ENCODE assay signal across 14 mouse cellular contexts in the genomic region with DNA sequence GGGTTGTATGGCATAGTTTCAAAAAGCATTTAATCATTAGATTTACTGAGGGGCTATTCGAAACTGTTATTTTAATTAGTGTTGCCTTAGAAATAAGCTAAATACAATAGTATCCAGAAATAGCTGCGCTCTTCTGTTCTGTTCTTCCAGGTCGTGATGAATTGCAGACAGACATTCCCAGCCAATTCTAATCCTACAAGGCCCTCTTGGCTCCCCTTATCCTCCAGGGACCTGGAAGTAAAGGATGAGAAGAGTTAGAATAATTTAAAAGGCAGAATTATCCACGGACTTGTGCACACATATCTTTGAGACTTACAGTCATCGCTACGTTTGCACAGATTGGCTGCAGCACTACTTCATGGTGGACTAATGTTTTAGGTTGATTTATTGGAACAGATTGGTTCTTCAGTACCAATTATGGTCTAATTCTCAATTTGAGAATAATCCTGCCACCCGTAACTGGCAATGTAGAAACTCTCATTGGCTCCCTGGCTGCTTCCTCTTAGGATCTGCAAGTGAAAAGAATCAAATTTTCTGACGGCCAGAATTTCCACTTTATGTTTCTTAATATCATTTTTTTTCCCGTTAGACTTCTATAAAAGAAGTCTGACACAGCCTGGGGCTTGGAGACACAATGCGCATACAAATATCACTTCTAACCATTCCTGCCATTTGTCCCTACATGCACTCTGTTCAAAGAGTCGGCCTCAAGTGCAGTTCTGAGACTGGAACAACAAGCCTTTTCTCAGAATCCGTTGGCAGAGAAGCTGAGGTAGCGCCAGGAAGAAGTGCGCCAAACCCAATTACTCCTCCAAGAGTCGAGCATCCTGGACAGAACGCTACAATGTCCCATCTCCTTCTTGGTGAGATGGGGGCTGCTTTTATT.
DNase-seq lines count a peak whose midpoint lies in the region; ATAC-seq and TF ChIP-seq lines count a peak whose summit lies in the region.
"Had no signal": no experiment of that assay in that cellular context is flagged by ENCODE, and none has a peak within 500 bp of the region (broad histone marks: within the 10 kb centered on the region; RNA-seq: fewer than 3 reads in every experiment).

No protein-coding gene starts in this region.

- no peak overlapping the region for H3K27ac ChIP-seq in midbrain, embryonic 13.5 days
- no peak overlapping the region for H3K27ac ChIP-seq in midbrain, embryonic 10.5 days (replicated peaks)
- 0 out of 2 replicates have a peak overlapping the region, but pooled peaks have one; percentile 3 for H3K27ac ChIP-seq in cortical plate, adult 2 months (ENCODE audit: insufficient read depth, low read length)
- no peak overlapping the region for H3K27ac ChIP-seq in midbrain, postnatal 0 days (ENCODE audit: low read depth, low read length)
- H3K27ac ChIP-seq: embryonic facial prominence, embryonic 12.5 days; limb, embryonic 10.5 days; liver, embryonic 15.5 days had no signal

- H3K4me3 ChIP-seq in midbrain, embryonic 13.5 days (replicated peaks), result no peak overlapping the region
- H3K4me3 ChIP-seq in midbrain, embryonic 10.5 days, result no peak overlapping the region
- no peak overlapping the region for H3K4me3 ChIP-seq in cortical plate, adult 2 months (ENCODE audit: insufficient read depth, low read length)
- H3K4me3 ChIP-seq in midbrain, postnatal 0 days (ENCODE audit: low read depth, low read length), result no peak overlapping the region
- H3K4me3 ChIP-seq: embryonic facial prominence, embryonic 12.5 days; limb, embryonic 10.5 days; liver, embryonic 15.5 days had no signal

- peak; percentile 69 for ATAC-seq in frontal cortex, adult (ENCODE audit: low TSS enrichment)
- peak; percentile 58; the same call in 1 of the 2 replicates for ATAC-seq in midbrain, embryonic 13.5 days
- ATAC-seq in midbrain, postnatal 0 days (ENCODE audit: low FRiP score), result peak; percentile 44; the same call in 1 of the 2 replicates
- ATAC-seq: CD4-positive, CD25-positive, alpha-beta regulatory T cell, adult 4 months had no signal

- H3K9me3 ChIP-seq in midbrain, embryonic 13.5 days, result peaks cover 10% of the 10 kb centered on the region; the same call in 1 of the 2 replicates
- H3K9me3 ChIP-seq in midbrain, embryonic 10.5 days (replicated peaks), result peaks cover 5% of the 10 kb centered on the region; the same call in 1 of the 2 replicates
- no peaks in the 10 kb centered on the region for H3K9me3 ChIP-seq in midbrain, postnatal 0 days (ENCODE audit: low read length)
- H3K9me3 ChIP-seq: embryonic facial prominence, embryonic 12.5 days; limb, embryonic 10.5 days; liver, embryonic 15.5 days had no signal

- 71% methylated on average over 16 of the region's 16 CpGs for WGBS in midbrain, embryonic 13.5 days
- WGBS in midbrain, embryonic 10.5 days, result 94% methylated on average over 16 of the region's 16 CpGs
- WGBS in midbrain, postnatal 0 days, result 49% methylated on average over 16 of the region's 16 CpGs

- no peak overlapping the region for H3K9ac ChIP-seq in midbrain, embryonic 13.5 days (replicated peaks)
- H3K9ac ChIP-seq in midbrain, postnatal 0 days (replicated peaks; ENCODE audit: low read length, poor library complexity, severe bottlenecking), result no peak overlapping the region
- H3K9ac ChIP-seq: embryonic facial prominence, embryonic 12.5 days; liver, embryonic 15.5 days had no signal

- H3K4me1 ChIP-seq in midbrain, embryonic 13.5 days (replicated peaks), result 0 out of 2 replicates have a peak, but pooled peaks cover 3% of the 10 kb centered on the region
- no peaks in the 10 kb centered on the region for H3K4me1 ChIP-seq in midbrain, embryonic 10.5 days
- no peaks in the 10 kb centered on the region for H3K4me1 ChIP-seq in cortical plate, adult 2 months (ENCODE audit: control insufficient read depth, insufficient read depth, low read length)
- no peaks in the 10 kb centered on the region for H3K4me1 ChIP-seq in midbrain, postnatal 0 days (ENCODE audit: insufficient read depth, low read length)
- H3K4me1 ChIP-seq: embryonic facial prominence, embryonic 12.5 days; limb, embryonic 10.5 days; liver, embryonic 15.5 days had no signal

- H3K36me3 ChIP-seq in midbrain, embryonic 13.5 days, result no peaks in the 10 kb centered on the region
- no peaks in the 10 kb centered on the region for H3K36me3 ChIP-seq in midbrain, embryonic 10.5 days
- H3K36me3 ChIP-seq in midbrain, postnatal 0 days (ENCODE audit: insufficient read depth, low read length), result no peaks in the 10 kb centered on the region
- H3K36me3 ChIP-seq: embryonic facial prominence, embryonic 12.5 days; limb, embryonic 10.5 days; liver, embryonic 15.5 days had no signal

- no peaks in the 10 kb centered on the region for H3K27me3 ChIP-seq in midbrain, embryonic 13.5 days
- no peaks in the 10 kb centered on the region for H3K27me3 ChIP-seq in midbrain, embryonic 10.5 days (ENCODE audit: low read depth, poor library complexity, severe bottlenecking)
- no peaks in the 10 kb centered on the region for H3K27me3 ChIP-seq in midbrain, postnatal 0 days (ENCODE audit: insufficient read depth, low read length)
- H3K27me3 ChIP-seq: embryonic facial prominence, embryonic 12.5 days; liver, embryonic 15.5 days had no signal

- no peak for TF ChIP-seq POLR2A in cortical plate, adult 2 months (IDR thresholded peaks at IDR 0.05; ENCODE audit: extremely low read depth, insufficient read depth, low read length)

- H3K4me2 ChIP-seq in midbrain, embryonic 13.5 days (replicated peaks), result no peak overlapping the region
- no peak overlapping the region for H3K4me2 ChIP-seq in midbrain, postnatal 0 days (ENCODE audit: low read depth, low read length, poor library complexity, severe bottlenecking)
- H3K4me2 ChIP-seq: embryonic facial prominence, embryonic 12.5 days; liver, embryonic 15.5 days had no signal

- DNase-seq in frontal cortex, postnatal 36 days (ENCODE audit: low spot score in 2 of 2), result no peak
- DNase-seq in midbrain, embryonic 10.5 days (ENCODE audit: low spot score), result no peak
- peak; percentile 38 for DNase-seq in midbrain, postnatal 0 days (ENCODE audit: low spot score)
- DNase-seq in thymus, postnatal 14 days, result no peak
- DNase-seq: kidney, postnatal 25 days; lung, postnatal 4 days; thymus, postnatal 25 days had no signal

- TF ChIP-seq CTCF in cortical plate, adult 2 months (IDR thresholded peaks at IDR 0.05; ENCODE audit: extremely low read depth, insufficient read depth, low read length), result no peak
- no peak for TF ChIP-seq CTCF in midbrain, postnatal 0 days (IDR thresholded peaks at IDR 0.05)
